Mouse (Mus musculus): ENCODE measurements around the gene Prok1. TPM values are rescaled to one million over a fixed set of nuclear protein-coding genes. Genes with fewer than 3 reads are reported as not detected.

The Prok1 gene
- polyA plus RNA-seq (2012; rRNA removed): 0.03 and 0.04 TPM in 2 replicates

- DNase-seq (ENCODE audit: low spot score): no peak
Measured at GRCm38 (mm10) chr3:107239607-107240006, at the start of gene Prok1. Gene Prok1 (minus strand): TSS chr3:107239707.

- DNase-seq (ENCODE audit: low spot score): no peak
Measured at GRCm38 (mm10) chr3:107287346-107287745, 47.8 kb upstream of the Prok1 start.

- no peak for DNase-seq (ENCODE audit: low spot score)
Measured at GRCm38 (mm10) chr3:107286123-107286522, 46.6 kb upstream of the Prok1 start.

- peak; percentile 85 for DNase-seq (ENCODE audit: low spot score)
Measured at GRCm38 (mm10) chr3:107278479-107279269, 39.2 kb upstream of the Prok1 start, which contains the start of gene Lamtor5. Gene Lamtor5 (plus strand): TSS chr3:107278858.

- no peak for DNase-seq (ENCODE audit: low spot score)
Measured at GRCm38 (mm10) chr3:107276626-107277025, 37.1 kb upstream of the Prok1 start.

GRCm38 (mm10) chr3:107275996-107276395, 36.5 kb upstream of the Prok1 start:
- no peak for DNase-seq (ENCODE audit: low spot score)

GRCm38 (mm10) chr3:107275351-107275750, 35.8 kb upstream of the Prok1 start:
- no peak for DNase-seq (ENCODE audit: low spot score)

GRCm38 (mm10) chr3:107273820-107274219, 34.3 kb upstream of the Prok1 start:
- no peak for DNase-seq (ENCODE audit: low spot score)

- no peak for DNase-seq (ENCODE audit: low spot score)
Measured at GRCm38 (mm10) chr3:107272433-107272832, 32.9 kb upstream of the Prok1 start.

GRCm38 (mm10) chr3:107266814-107267345, 27.4 kb upstream of the Prok1 start:
- no peak for DNase-seq (ENCODE audit: low spot score)

- DNase-seq (ENCODE audit: low spot score): no peak
Measured at GRCm38 (mm10) chr3:107261851-107262165, 22.3 kb upstream of the Prok1 start.

- no peak for DNase-seq (ENCODE audit: low spot score)
Measured at GRCm38 (mm10) chr3:107260956-107261850, 21.7 kb upstream of the Prok1 start.

- DNase-seq (ENCODE audit: low spot score): no peak
Measured at GRCm38 (mm10) chr3:107257924-107258323, 18.4 kb upstream of the Prok1 start.

- no peak for DNase-seq (ENCODE audit: low spot score)
Measured at GRCm38 (mm10) chr3:107256724-107257123, 17.2 kb upstream of the Prok1 start.

GRCm38 (mm10) chr3:107255992-107256391, 16.5 kb upstream of the Prok1 start:
- DNase-seq (ENCODE audit: low spot score): no peak

GRCm38 (mm10) chr3:107253925-107254324, 14.4 kb upstream of the Prok1 start:
- DNase-seq (ENCODE audit: low spot score): no peak

GRCm38 (mm10) chr3:107252035-107252434, 12.5 kb upstream of the Prok1 start:
- no peak for DNase-seq (ENCODE audit: low spot score)

- no peak for DNase-seq (ENCODE audit: low spot score)
Measured at GRCm38 (mm10) chr3:107250320-107250719, 10.8 kb upstream of the Prok1 start.

- DNase-seq (ENCODE audit: low spot score): no peak
Measured at GRCm38 (mm10) chr3:107249042-107249441, 9.5 kb upstream of the Prok1 start.

GRCm38 (mm10) chr3:107246876-107247275, 7.4 kb upstream of the Prok1 start:
- no peak for DNase-seq (ENCODE audit: low spot score)

- no peak for DNase-seq (ENCODE audit: low spot score)
Measured at GRCm38 (mm10) chr3:107241389-107242094, 2.0 kb upstream of the Prok1 start.

GRCm38 (mm10) chr3:107238471-107238980, 981 bp downstream of the Prok1 start:
- no peak for DNase-seq (ENCODE audit: low spot score)

All from urinary bladder, adult 2 months (tissue).